Mouse (Mus musculus) intestine, embryonic 16.5 days (tissue): Measurements from ENCODE around the gene Bpnt1. TPM values are rescaled to one million over a fixed set of nuclear protein-coding genes. Genes with fewer than 3 reads are reported as not detected.

Experiments
- ATAC-seq: fragments of 200-750 bp; cut with Nextera tagmentation; 2 replicates; pipeline ENCODE4 v1.8.0; 2017; ENCODE audit warnings: moderate TSS enrichment, moderate library complexity
- H3K27ac ChIP-seq: fragments of 300-500 bp; sonication (generic); 2 replicates; pipeline ENCODE4 v1.5.1; 2014; ENCODE audit warnings: mild to moderate bottlenecking, low read length
- H3K27me3 ChIP-seq: fragments of 300-500 bp; sonication (generic); replicated peaks from 2 replicates; pipeline ENCODE4 v1.6.1; 2014; ENCODE audit warnings: low read length, control low read depth, mixed read lengths; ENCODE audit not compliant: control insufficient read depth, insufficient read depth
- H3K36me3 ChIP-seq: fragments of 300-500 bp; sonication (generic); 2 replicates; pipeline ENCODE4 v1.6.1; 2014; ENCODE audit warnings: low read length, control low read depth; ENCODE audit not compliant: control insufficient read depth, insufficient read depth
- H3K4me1 ChIP-seq: fragments of 300-500 bp; sonication (generic); 2 replicates; pipeline ENCODE4 v1.6.1; 2014; ENCODE audit warnings: low read length, control low read depth, mixed read lengths; ENCODE audit not compliant: control insufficient read depth, insufficient read depth
- H3K4me2 ChIP-seq: fragments of 300-500 bp; sonication (generic); 2 replicates; pipeline ENCODE4 v1.6.1; 2014; ENCODE audit warnings: low read depth, low read length, control low read depth
- H3K4me3 ChIP-seq: fragments of 300-500 bp; sonication (generic); 2 replicates; pipeline ENCODE4 v1.5.1; 2014; ENCODE audit warnings: mild to moderate bottlenecking, low read length
- H3K9ac ChIP-seq: fragments of 300-500 bp; sonication (generic); 2 replicates; pipeline ENCODE4 v1.6.1; 2014; ENCODE audit warnings: low read depth, low read length
- H3K9me3 ChIP-seq: fragments of 300-500 bp; sonication (generic); 2 replicates; pipeline ENCODE4 v1.6.1; 2016; ENCODE audit warnings: low read length, control low read depth; ENCODE audit not compliant: control insufficient read depth
- WGBS: fragments of 180-500 bp; shearing (Covaris S2); extraction: QIAGEN DNeasy Blood & Tissue Kit; methylation state at CpG from one replicate; pipeline ENCODE4 v1.1.7; 2014; 5-methylcytosine and 5-hydroxymethylcytosine counted together
- polyA plus RNA-seq: library from polyadenylated mRNA; unstranded; fragments of >200 nt; fragmentation: Nextera tagmentation; extraction: Ambion mirVana; gene quantifications from 2 replicates; pipeline ENCODE4 v1.2.1, GENCODE M21; 2015

The Bpnt1 gene
- polyA plus RNA-seq, 1 experiment from 2014 or later: 345 TPM

GRCm38 (mm10) chr1:185358211-185358610 is 26.3 kb downstream of the Bpnt1 start:
- H3K9me3 ChIP-seq: no peaks in the 10 kb centered on the region
- no peak overlapping the region for H3K27ac ChIP-seq
- peaks cover 7% of the 10 kb centered on the region; the same call in 1 of the 2 replicates for H3K4me1 ChIP-seq
- no peaks in the 10 kb centered on the region for H3K27me3 ChIP-seq
- no peak overlapping the region for H3K9ac ChIP-seq
- no peak overlapping the region for H3K4me2 ChIP-seq
- peaks cover 8% of the 10 kb centered on the region; the same call in 1 of the 2 replicates for H3K36me3 ChIP-seq
- no peak for ATAC-seq
- 88% methylated on average over 4 of the region's 4 CpGs for WGBS
- H3K4me3 ChIP-seq: no peak overlapping the region

- Histone ChIP-seq H3K36me3 (peaks cover 8% of the 10 kb centered on the region; the same call in 1 of the 2 replicates), H3K27ac (peak within 1 kb of the TSS; percentile 95), H3K9me3 (no peaks in the 10 kb centered on the region), H3K4me2 (peak within 1 kb of the TSS; percentile 90), H3K27me3 (no peaks in the 10 kb centered on the region), H3K4me3 (peak within 1 kb of the TSS; percentile 94), H3K4me1 (peaks cover 13% of the 10 kb centered on the region; the same call in 1 of the 2 replicates), H3K9ac (peak within 1 kb of the TSS; percentile 94)
- under 1% methylated on average over 91 of the region's 92 CpGs for WGBS
- peak; percentile 96 for ATAC-seq
Observed at GRCm38 (mm10) chr1:185362677-185363520, 30.9 kb downstream of the Bpnt1 start, which contains the start of gene Eprs. Gene Eprs, plus strand, starts transcription at chr1:185363044.

GRCm38 (mm10) chr1:185363526-185364182 is 31.7 kb downstream of the Bpnt1 start:
- peak overlapping the region; percentile 90 for H3K4me2 ChIP-seq
- peak; percentile 69 for ATAC-seq
- peak overlapping the region; percentile 94 for H3K4me3 ChIP-seq
- H3K36me3 ChIP-seq: peaks cover 8% of the 10 kb centered on the region; the same call in 1 of the 2 replicates
- 2% methylated on average over 22 of the region's 22 CpGs for WGBS
- peak overlapping the region; percentile 94 for H3K9ac ChIP-seq
- H3K9me3 ChIP-seq: no peaks in the 10 kb centered on the region
- H3K27me3 ChIP-seq: no peaks in the 10 kb centered on the region
- peaks cover 13% of the 10 kb centered on the region; the same call in 1 of the 2 replicates for H3K4me1 ChIP-seq
- H3K27ac ChIP-seq: peak overlapping the region; percentile 95

- H3K4me2 ChIP-seq: peak overlapping the region; percentile 90
- H3K36me3 ChIP-seq: peaks cover 7% of the 10 kb centered on the region; the same call in 1 of the 2 replicates
- peaks cover 13% of the 10 kb centered on the region; the same call in 1 of the 2 replicates for H3K4me1 ChIP-seq
- no peaks in the 10 kb centered on the region for H3K27me3 ChIP-seq
- H3K27ac ChIP-seq: no peak overlapping the region
- 31% methylated on average over 5 of the region's 6 CpGs for WGBS
- no peak for ATAC-seq
- peak overlapping the region; percentile 94 for H3K4me3 ChIP-seq
- H3K9ac ChIP-seq: peak overlapping the region; percentile 61
- no peaks in the 10 kb centered on the region for H3K9me3 ChIP-seq
Observed at GRCm38 (mm10) chr1:185364183-185364540, 32.2 kb downstream of the Bpnt1 start.

- Histone ChIP-seq H3K4me2 (no peak overlapping the region), H3K4me1 (peaks cover 6% of the 10 kb centered on the region; the same call in 1 of the 2 replicates), H3K27ac (no peak overlapping the region), H3K27me3 (no peaks in the 10 kb centered on the region), H3K9ac (no peak overlapping the region), H3K36me3 (peaks cover 4% of the 10 kb centered on the region; the same call in 1 of the 2 replicates), H3K4me3 (no peak overlapping the region), H3K9me3 (no peaks in the 10 kb centered on the region)
- ATAC-seq: no peak
- whole genome bisulfite sequencing: 81% methylated on average over 6 of the region's 6 CpGs
Observed at GRCm38 (mm10) chr1:185367383-185367782, 35.4 kb downstream of the Bpnt1 start.

- no peak for ATAC-seq
- Histone ChIP-seq H3K4me1 (no peaks in the 10 kb centered on the region), H3K9ac (no peak overlapping the region), H3K4me3 (no peak overlapping the region), H3K27ac (no peak overlapping the region; the same call in 1 of the 2 replicates), H3K9me3 (no peaks in the 10 kb centered on the region), H3K4me2 (no peak overlapping the region), H3K36me3 (peaks cover 8% of the 10 kb centered on the region; the same call in 1 of the 2 replicates), H3K27me3 (no peaks in the 10 kb centered on the region)
- WGBS: 82% methylated on average over 6 of the region's 6 CpGs
Observed at GRCm38 (mm10) chr1:185369979-185370378, 38.0 kb downstream of the Bpnt1 start.

GRCm38 (mm10) chr1:185376390-185376789 is 44.4 kb downstream of the Bpnt1 start:
- H3K4me1 ChIP-seq: no peaks in the 10 kb centered on the region
- H3K4me2 ChIP-seq: no peak overlapping the region
- no peak for ATAC-seq
- H3K27me3 ChIP-seq: no peaks in the 10 kb centered on the region
- no peaks in the 10 kb centered on the region for H3K9me3 ChIP-seq
- H3K27ac ChIP-seq: no peak overlapping the region
- H3K36me3 ChIP-seq: peaks cover 23% of the 10 kb centered on the region
- H3K4me3 ChIP-seq: no peak overlapping the region
- H3K9ac ChIP-seq: no peak overlapping the region

- no peaks in the 10 kb centered on the region for H3K27me3 ChIP-seq
- no peaks in the 10 kb centered on the region for H3K9me3 ChIP-seq
- H3K9ac ChIP-seq: no peak overlapping the region
- ATAC-seq: no peak
- no peak overlapping the region for H3K4me2 ChIP-seq
- H3K36me3 ChIP-seq: peaks cover 26% of the 10 kb centered on the region
- no peak overlapping the region for H3K4me3 ChIP-seq
- WGBS: 90% methylated on average over 2 of the region's 2 CpGs
- H3K4me1 ChIP-seq: no peaks in the 10 kb centered on the region
- no peak overlapping the region for H3K27ac ChIP-seq
Observed at GRCm38 (mm10) chr1:185377429-185377828, 45.5 kb downstream of the Bpnt1 start.

GRCm38 (mm10) chr1:185401615-185402014 is 69.7 kb downstream of the Bpnt1 start:
- no peaks in the 10 kb centered on the region for H3K27me3 ChIP-seq
- no peaks in the 10 kb centered on the region for H3K9me3 ChIP-seq
- H3K4me3 ChIP-seq: no peak overlapping the region
- no peak for ATAC-seq
- H3K9ac ChIP-seq: no peak overlapping the region
- no peaks in the 10 kb centered on the region for H3K4me1 ChIP-seq
- H3K36me3 ChIP-seq: peaks cover 19% of the 10 kb centered on the region
- WGBS: 90% methylated on average over 5 of the region's 5 CpGs
- no peak overlapping the region for H3K4me2 ChIP-seq
- no peak overlapping the region; the same call in 1 of the 2 replicates for H3K27ac ChIP-seq
